Mouse (Mus musculus) cerebellum, adult (tissue): ENCODE data around the gene Plscr3.
"Not testable (repeated sequence)": the region's sequence is repeated elsewhere in the genome, so short reads cannot be mapped to it uniquely, and the experiment has no call there.

Experiments
- ATAC-seq: cut with Nextera tagmentation; 2 replicates; pipeline ENCODE4 v1.9.2; 2017; ENCODE audit warnings: mild to moderate bottlenecking, moderate library complexity, mixed read lengths; ENCODE audit not compliant: insufficient number of reproducible peaks, low FRiP score, low TSS enrichment

The Plscr3 gene

GRCm38 (mm10) chr11:69863729-69864128 lies 17.6 kb downstream of the Plscr3 start:
- ATAC-seq = not testable (repeated sequence)

- ATAC-seq = no peak
Measured at GRCm38 (mm10) chr11:69864138-69864860, 18.1 kb downstream of the Plscr3 start.

- ATAC-seq = no peak
Measured at GRCm38 (mm10) chr11:69865561-69865960, 19.4 kb downstream of the Plscr3 start.

GRCm38 (mm10) chr11:69867335-69867734 lies 21.2 kb downstream of the Plscr3 start:
- ATAC-seq = no peak

GRCm38 (mm10) chr11:69870289-69871069 lies 24.3 kb downstream of the Plscr3 start:
- ATAC-seq = no peak

- no peak for ATAC-seq
Measured at GRCm38 (mm10) chr11:69871822-69872221, 25.6 kb downstream of the Plscr3 start.

GRCm38 (mm10) chr11:69872451-69872850 lies 26.3 kb downstream of the Plscr3 start:
- ATAC-seq = no peak

GRCm38 (mm10) chr11:69876186-69876585 lies 30.0 kb downstream of the Plscr3 start:
- ATAC-seq = no peak

- ATAC-seq = no peak
Measured at GRCm38 (mm10) chr11:69876867-69877266, 30.7 kb downstream of the Plscr3 start.

GRCm38 (mm10) chr11:69877878-69878277 lies 31.7 kb downstream of the Plscr3 start, which contains the start of gene Tmem95:
Gene Tmem95, minus strand, starts transcription at chr11:69878018.
- no peak for ATAC-seq

- no peak for ATAC-seq
Measured at GRCm38 (mm10) chr11:69878399-69878798, 32.2 kb downstream of the Plscr3 start.

- ATAC-seq = no peak
Measured at GRCm38 (mm10) chr11:69878952-69879351, 32.8 kb downstream of the Plscr3 start.

GRCm38 (mm10) chr11:69879711-69880110 lies 33.5 kb downstream of the Plscr3 start:
- no peak for ATAC-seq

GRCm38 (mm10) chr11:69880506-69880852 lies 34.3 kb downstream of the Plscr3 start:
- ATAC-seq = 0 out of 2 replicates have a peak, but pooled peaks have one; percentile 12

GRCm38 (mm10) chr11:69880853-69881603 lies 34.9 kb downstream of the Plscr3 start, which contains the start of gene Kctd11:
Gene Kctd11, minus strand, starts transcription at chr11:69881406.
- peak; percentile 65; the same call in 1 of the 2 replicates for ATAC-seq

- ATAC-seq = no peak
Measured at GRCm38 (mm10) chr11:69881787-69882670, 35.9 kb downstream of the Plscr3 start.

- ATAC-seq = no peak
Measured at GRCm38 (mm10) chr11:69883066-69883465, 36.9 kb downstream of the Plscr3 start.

GRCm38 (mm10) chr11:69883527-69884151 lies 37.5 kb downstream of the Plscr3 start:
- no peak for ATAC-seq

- ATAC-seq = no peak
Measured at GRCm38 (mm10) chr11:69884240-69884639, 38.1 kb downstream of the Plscr3 start.
